Mouse (Mus musculus): ENCODE measurements at regions not wholly inside any gene's neighbourhood (a gene's known extent, or its start where the extent isn't known, plus 50 kb on each side); places are given as distances from the start of the nearest gene placed in this dataset.
"Not testable (repeated sequence)": the region's sequence is repeated elsewhere in the genome, so short reads cannot be mapped to it uniquely, and the experiment has no call there.

- no peak for DNase-seq (ENCODE audit: low spot score in 2 of 2)
Measured at GRCm38 (mm10) chr5:133937967-133938918, 161.3 kb upstream of the Castor2 start.

DNA sequence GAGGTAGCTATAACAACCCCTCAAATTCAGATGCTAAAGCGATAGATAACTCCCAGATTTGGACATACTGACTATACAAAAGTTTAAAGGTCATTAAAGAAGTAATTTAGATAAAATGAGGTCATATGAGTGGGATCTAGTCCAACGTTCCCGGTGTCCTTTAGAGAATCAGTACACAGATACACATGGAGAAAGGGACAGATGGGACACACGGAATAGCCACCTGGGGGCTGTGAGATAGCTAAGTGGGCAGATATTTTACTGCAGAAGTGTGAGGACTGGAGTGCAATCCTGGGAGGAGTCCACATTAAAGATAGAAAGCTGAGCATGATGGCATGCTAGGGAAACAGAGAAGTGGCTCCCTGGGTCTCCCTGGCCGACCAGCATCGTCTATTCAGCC is 164.1 kb upstream of the Castor2 start:
- DNase-seq (ENCODE audit: low spot score in 2 of 2): no peak

- no peak for DNase-seq (ENCODE audit: low spot score in 2 of 2)
Measured at GRCm38 (mm10) chr5:133935006-133935405, 164.5 kb upstream of the Castor2 start.

DNA sequence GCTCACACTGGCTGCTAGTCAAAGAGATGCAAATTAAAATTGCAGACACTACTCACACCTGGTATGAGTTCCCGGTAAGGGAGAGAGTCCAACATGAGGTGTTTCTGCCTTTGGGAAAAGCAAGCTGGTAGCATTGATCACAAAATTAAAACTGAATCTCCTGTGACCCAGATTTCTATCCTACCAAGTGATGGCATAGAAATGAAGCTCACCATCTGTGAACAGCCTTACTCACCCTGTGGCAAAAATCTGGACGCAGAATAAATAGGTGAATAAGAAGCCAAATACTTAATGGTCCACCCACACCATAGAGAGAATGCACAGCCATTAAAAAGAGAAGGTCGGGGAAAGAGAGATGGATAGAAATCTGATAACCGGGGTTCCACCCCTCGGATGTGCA is 169.4 kb upstream of the Castor2 start:
- no peak for DNase-seq (ENCODE audit: low spot score in 2 of 2)

GRCm38 (mm10) chr5:133927054-133927453 is 172.5 kb upstream of the Castor2 start:
- DNase-seq (ENCODE audit: low spot score in 2 of 2): no peak

- DNase-seq (ENCODE audit: low spot score in 2 of 2): no peak
Measured at GRCm38 (mm10) chr5:133925184-133925900, 174.2 kb upstream of the Castor2 start.

GRCm38 (mm10) chr5:133922181-133922580 is 177.3 kb upstream of the Castor2 start:
- DNase-seq (ENCODE audit: low spot score in 2 of 2): no peak

DNA sequence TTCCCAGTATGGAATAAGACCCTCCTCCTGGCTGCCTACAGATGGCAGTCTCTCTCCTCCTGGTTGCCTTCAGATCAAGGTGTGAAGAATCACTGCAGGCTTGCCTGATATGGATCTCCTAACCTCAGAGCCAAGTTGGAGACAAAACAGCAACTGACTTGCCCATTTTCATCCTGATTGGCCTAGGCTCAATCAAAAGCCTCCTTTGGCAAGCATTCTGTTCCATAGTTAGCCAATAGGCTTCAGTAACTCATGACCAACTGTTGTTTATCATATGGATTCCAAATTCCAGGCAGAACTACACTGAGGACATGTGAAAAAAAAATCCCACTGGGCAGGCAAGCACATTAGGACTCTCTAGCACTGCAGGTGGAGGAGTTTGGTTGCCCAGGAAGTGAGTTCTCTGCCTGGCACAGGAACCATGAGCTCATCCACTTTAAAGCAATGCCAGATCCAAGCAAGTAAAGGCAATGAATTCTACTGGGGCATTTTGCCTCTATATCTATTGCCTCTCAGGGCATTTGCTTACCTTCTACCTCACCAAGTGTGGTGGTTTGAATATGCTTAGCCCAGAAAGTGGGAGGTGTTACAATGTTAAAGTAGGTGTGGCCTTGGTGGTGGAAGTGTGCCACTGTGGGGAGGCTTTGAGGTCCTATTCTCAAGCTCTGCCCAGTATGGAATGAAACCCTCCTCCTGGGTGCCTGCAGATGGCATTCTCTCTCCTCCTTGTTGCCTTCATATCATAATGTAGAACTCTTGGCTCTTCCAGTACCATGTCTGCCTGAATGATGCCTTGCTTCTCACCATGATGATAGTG is 183.6 kb upstream of the Castor2 start:
- DNase-seq (ENCODE audit: low spot score in 2 of 2): no peak

DNA sequence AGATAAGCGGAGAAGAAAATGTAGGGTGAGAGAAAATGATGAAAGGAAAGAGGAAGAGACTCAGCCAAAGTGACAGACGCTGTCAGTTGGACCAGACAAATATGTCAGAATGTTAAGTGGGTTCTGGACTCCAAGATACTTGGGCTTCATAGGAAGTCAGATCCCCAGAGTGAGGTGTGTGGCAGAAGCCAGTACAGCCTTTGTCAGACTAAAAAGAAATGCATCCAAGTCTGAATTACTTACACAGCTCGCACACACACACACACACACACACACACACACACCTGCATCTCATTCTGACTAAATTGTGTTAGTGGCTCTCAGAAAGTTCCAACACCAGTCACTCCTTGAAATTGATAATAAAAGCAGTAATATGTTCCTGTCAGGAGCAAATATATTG is 192.1 kb upstream of the Castor2 start:
- DNase-seq (ENCODE audit: low spot score in 2 of 2): no peak

DNA sequence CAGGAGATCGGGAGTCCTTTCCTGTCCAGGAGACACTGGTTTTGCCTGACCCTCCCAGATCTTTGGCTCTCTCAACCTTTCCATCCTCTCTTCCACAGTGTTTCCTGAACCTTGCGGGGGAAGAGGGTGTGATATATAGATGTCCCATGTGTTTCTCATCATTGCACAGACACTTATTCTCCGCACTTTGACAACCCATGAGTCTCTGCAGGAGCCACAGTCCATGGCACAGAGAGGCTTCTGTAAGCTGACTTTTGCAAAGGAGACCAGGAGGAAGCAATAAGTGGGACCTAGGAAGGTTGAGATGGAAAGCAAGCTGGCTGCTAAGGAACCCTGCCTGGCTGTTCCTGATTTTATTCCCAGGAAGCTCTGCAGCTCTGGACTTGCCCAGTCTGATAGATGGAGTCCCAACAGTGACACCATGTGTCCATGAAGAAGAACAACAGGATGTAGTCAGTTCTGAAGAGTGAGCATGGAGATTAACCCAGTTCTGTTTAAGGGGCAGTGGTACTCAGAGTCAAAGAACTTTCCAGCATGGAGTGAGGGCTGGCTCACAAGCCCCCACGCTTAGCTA is 201.4 kb upstream of the Castor2 start:
- DNase-seq (ENCODE audit: low spot score in 2 of 2): no peak

GRCm38 (mm10) chr5:133890728-133891127 is 208.8 kb upstream of the Castor2 start:
- DNase-seq (ENCODE audit: low spot score in 2 of 2): no peak

- DNase-seq (ENCODE audit: low spot score in 2 of 2): no peak
Measured at GRCm38 (mm10) chr5:133889841-133890240, 209.7 kb upstream of the Castor2 start.

DNA sequence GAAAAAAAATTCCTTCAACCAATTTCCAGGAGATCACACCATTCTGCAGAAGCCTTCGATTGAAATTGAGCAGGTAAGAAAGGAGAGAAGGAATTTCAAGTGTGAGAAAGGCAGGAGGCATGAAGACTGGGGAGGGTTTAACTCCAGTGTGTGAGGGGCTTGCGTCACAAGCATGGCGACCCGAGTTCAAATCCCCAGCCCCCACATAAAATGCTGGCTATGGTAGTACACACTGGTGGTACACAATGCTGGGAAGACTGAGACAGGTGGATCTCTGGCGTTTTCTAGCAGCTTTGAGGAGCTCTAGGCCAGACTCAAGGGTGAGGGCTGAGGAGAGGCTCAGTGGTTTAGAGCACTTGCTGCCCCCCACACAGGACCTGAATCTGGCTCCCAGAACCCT is 214.0 kb upstream of the Castor2 start:
- DNase-seq (ENCODE audit: low spot score in 2 of 2): no peak

GRCm38 (mm10) chr5:133885016-133885415 is 214.5 kb upstream of the Castor2 start:
- peak; percentile 19 to 20 for DNase-seq (ENCODE audit: low spot score in 2 of 2)

DNA sequence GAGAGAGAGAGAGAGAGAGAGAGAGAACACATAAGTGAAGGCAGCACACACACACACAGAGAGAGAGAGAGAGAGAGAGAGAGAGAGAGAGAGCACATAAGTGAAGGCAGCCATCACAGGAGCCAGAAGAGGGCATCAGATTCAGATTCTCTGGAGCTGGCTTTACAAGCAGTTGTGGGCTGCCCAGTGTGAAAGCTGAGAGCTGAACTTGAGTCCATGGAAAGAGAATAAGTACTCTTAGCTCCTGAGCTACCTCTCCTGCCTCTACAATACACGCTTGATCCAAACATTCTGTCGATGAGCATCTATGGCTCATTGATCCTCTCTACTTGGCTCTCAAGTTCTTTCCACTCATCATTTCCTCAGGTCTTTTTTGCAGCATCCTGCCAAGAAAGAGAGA is 214.9 kb upstream of the Castor2 start:
- no peak for DNase-seq (ENCODE audit: low spot score in 2 of 2)

GRCm38 (mm10) chr5:133844483-133844882 is 255.0 kb upstream of the Castor2 start:
- DNase-seq (ENCODE audit: low spot score in 2 of 2): no peak

GRCm38 (mm10) chr5:133842059-133842706 is 257.3 kb upstream of the Castor2 start:
- not testable (repeated sequence) for DNase-seq (ENCODE audit: low spot score in 2 of 2)

- DNase-seq (ENCODE audit: low spot score in 2 of 2): no peak
Measured at GRCm38 (mm10) chr5:133838286-133838685, 261.2 kb upstream of the Castor2 start.

- DNase-seq (ENCODE audit: low spot score in 2 of 2): no peak
Measured at GRCm38 (mm10) chr5:133833217-133833616, 266.3 kb upstream of the Castor2 start.

DNA sequence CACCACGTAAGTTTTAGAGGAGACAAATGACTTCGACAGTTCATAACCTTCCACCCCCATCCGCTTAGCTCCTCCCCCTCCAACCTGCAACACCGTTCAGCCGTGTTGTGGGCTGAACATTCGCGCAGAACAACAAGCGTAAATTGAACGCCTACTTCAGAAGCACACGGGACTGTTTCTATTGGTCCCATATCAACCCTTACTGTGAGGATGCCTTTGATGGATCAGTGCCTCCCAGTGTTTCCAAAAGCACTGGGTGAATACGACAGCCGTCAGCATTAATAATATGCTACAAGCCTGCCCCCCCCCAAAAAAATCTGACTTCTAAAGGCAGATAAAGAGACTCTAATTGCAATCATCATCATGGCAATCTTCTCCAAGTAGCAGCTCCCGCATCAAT is 271.3 kb upstream of the Castor2 start:
- no peak for DNase-seq (ENCODE audit: low spot score in 2 of 2)

DNA sequence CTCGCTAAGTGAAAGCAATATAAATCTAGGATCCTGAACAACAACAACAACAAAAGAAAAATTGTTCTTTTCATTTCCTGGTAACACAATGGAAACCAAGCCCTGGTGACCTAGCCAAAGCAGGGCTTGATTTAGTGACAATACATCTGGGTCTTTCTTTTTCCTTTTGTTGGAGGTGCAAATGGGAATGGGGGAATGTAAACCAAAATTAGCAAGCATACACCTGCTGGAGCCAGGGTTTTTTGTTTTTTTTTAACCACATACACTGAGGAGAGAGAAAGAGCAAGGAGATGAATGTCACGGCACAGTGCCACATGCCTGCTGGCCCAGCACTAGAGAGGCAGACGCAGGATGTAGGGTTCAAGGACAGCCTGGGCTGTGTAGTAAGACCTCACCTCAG is 275.6 kb upstream of the Castor2 start:
- no peak for DNase-seq (ENCODE audit: low spot score in 2 of 2)
